Mouse (Mus musculus): Measurements from ENCODE around the gene Slc9a9.

The Slc9a9 gene

DNA sequence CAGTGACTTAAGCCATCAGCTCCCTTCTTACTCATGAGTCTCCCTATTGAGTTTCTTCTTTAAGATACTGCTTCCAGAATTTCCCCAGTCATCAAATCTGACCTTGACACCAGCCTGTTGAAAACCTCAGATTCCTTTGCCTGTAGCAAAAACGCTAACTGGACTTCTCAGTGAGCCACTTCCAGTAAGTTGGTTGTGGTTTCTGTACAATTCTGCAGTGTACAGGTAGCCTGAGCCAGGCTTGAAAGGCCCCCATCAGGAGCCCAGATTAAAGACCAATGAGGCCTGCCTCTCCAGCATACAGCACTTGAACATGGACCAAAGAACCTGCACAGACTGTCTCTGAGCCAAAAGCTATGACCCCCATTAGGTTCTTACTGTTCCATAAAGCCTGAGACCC is 498.1 kb downstream of the Slc9a9 start:
- no peak for DNase-seq

DNA sequence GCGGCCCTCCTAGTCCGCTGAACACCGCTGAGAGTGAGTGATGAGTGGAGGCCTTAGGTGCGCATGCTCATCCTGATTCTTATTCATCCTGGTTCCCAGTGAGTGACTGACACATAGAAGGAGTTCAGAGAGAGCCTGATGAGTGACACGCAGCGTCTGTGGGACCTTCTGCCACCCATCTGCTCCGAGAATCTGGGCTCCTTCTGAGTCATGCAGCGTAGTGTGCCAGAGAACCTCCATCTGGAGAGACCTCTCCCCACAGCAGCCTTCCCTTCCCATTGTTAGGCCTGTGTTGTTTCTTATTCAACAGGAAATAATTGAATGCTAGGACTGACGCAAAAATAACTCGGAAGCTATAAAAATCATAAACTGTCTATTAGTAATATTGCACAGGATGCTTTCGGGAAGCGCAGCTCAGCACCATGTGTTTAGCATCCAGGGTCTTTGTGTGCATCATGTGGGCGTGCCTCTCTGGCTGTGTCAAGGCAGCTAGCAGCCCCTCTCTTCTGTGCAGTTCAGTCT is 498.8 kb downstream of the Slc9a9 start:
- peak; percentile 43 for DNase-seq

DNA sequence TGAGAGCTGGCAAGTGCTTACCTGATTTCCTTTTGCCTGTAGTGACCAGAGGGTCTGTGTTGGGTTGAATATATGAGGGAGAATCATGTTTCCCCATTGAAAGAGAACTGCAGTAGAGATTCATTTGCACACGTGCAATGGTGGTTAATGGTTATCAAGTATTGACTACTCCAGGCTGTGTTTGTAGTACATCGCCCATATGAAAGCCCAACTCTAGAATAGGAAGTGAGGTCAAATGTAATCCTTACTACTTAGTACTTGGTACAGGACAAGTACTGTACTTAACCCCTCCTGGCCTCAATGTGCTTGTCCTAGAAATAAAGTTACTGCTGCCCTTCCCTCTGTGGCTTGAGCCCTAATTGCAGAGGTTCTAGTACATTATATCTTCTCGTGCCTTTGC is 508.5 kb downstream of the Slc9a9 start:
- DNase-seq, result no peak

- no peak for DNase-seq
These were observed 510.3 kb downstream of the Slc9a9 start for GRCm38 (mm10) chr9:95180005-95180404.

GRCm38 (mm10) chr9:95180569-95180968 is 510.9 kb downstream of the Slc9a9 start:
- DNase-seq, result no peak

GRCm38 (mm10) chr9:95181241-95182043 is 511.7 kb downstream of the Slc9a9 start:
- DNase-seq, result no peak

DNA sequence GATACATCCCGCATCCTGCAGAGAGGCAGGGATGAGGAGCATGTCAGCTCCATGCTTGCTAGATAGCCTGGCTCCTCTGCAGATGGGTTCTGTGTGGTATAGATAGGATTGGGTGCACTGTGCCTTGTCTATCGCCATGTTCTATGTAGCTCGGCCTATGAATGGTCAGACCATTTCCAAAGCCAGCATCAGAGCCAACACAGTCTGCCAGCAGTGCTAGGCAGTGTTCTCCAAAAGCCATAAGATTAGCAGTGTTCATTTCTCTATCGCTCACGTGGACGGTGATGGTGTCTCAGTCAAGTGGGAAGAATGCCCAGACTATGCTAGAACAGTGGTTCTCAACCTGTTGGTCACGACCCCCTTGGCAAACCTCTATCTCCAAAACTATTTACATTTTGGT is 512.6 kb downstream of the Slc9a9 start:
- DNase-seq, result no peak

- DNase-seq, result no peak
These were observed 514.7 kb downstream of the Slc9a9 start for GRCm38 (mm10) chr9:95184453-95184852.

- DNase-seq, result no peak
These were observed 516.1 kb downstream of the Slc9a9 start for GRCm38 (mm10) chr9:95185840-95186239.

- no peak for DNase-seq
These were observed 516.9 kb downstream of the Slc9a9 start for GRCm38 (mm10) chr9:95186386-95187289.

GRCm38 (mm10) chr9:95188362-95189217 is 518.9 kb downstream of the Slc9a9 start:
- DNase-seq, result no peak

DNA sequence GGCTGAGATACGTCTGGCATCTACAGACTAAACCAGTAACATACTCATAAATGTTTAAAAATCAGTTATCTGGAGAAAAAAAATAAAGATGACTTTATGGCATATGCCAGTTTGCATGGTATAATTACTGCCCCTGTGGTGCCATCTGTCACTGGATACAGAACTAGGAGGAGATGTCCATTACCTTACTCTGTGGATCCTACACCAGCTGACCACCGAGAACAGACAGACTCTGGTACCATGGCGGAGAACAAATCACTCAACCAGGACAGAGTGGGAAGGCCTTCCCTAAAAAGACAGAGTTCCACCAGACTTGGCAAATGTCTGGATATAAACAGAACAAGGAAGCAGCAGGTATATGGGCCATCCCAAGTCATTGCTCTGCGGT is 519.5 kb downstream of the Slc9a9 start:
- no peak for DNase-seq

DNA sequence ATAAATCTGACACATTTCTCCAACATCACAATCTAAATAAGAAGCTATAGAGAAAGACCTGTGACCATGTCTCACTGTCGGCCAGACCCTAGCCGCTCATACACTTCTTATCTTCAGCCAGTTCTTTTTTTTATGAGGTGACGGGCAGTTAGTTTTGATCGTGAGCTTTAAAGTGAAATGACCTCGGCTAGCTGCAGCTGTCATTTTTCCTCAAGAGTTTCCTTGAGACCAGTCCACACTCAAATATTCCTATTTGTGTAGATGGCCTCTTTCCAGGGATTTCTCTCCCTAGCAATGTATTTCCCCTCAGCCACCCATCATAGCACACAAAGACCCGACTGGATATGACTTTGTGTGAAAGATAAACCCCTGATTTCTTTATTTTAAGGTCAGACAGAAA is 521.7 kb downstream of the Slc9a9 start:
- no peak for DNase-seq

DNA sequence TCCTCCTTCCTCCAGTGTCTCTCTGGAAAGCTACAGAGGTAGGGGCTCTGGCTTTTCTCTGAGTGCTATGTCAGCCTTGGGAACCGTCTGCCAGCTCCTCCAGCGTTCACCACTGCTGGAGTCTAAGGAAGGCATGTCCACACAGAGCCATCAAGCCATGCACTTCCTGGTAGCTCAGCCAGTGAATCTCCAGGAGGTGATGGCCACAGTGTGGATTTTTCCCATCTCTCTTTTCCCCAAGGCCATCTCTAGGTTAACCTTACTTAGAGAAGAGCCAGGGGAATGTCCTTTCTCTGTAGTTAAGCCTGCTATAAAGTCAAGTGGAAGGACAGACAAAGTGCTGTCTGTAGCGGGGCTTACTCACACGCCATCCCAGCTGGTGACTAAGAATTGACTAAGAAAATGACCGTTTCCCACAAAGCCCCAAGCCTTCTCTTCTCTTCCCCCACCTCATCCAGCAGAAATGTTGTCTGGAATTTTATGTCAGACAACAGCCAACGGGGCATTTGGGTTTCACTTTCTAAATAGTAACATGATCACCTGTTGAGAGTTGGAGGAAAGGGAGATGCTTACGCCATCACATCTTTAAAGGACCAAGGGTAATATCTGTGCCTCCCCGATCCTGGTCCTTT is 523.3 kb downstream of the Slc9a9 start:
- no peak for DNase-seq

DNA sequence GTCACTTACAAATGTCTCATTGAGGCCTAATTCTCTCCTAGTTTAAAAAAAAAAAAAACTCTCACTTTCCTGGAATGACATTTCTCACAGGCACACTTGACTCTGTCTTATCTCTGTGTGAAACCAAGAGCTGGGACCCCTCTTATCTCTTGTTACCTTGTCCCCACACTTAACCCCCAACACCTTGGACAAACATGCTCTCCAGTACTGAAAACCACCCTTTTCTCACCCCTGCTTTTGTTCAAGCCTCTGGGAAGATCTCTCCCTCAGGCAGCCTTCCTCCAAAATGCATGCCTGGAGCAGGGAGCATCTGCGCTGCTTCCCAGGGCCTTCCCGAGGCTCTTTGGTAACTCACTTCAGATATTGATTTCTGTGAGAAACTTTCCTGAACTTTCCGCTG is 524.0 kb downstream of the Slc9a9 start:
- no peak for DNase-seq

DNA sequence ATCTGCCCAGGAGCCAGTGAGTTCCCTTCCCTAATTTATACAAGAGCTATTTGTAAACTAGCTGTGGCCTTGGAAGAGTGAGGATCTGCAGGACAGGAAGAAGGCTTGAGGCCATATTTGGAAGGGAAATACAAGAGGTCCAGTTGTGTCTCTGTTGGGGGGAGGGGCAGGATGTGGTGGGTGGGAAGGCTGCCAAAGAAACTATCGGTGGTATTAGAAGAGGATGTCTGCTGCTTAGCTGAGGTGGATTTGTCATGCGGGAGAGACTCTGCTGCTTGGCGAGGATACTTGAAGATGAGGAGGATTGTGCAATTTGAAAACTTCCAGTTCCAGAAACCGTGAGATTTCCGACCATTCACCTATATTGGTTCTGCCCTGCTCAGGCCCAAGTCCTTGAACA is 524.4 kb downstream of the Slc9a9 start:
- DNase-seq, result no peak

DNA sequence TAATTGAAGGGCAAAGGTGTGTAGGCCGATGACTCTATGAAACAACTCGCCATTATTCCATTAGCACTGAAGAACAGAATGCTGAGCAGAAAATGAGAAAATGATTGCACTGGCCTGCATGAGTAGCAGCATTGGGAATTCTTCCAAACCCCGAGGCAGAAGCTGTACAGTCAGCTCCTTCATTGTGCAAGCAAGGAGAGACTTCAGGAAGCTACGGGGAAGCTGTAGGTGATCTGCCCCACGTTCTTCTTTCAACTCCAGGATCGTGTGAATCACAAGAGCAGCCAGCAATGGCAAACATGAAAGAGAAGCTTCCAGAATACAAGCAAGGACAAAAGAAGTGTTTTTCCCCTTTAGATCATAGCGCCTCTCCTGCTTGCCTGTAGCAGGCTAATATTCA is 538.0 kb downstream of the Slc9a9 start:
- no peak for DNase-seq

- DNase-seq, result no peak
These were observed 539.0 kb downstream of the Slc9a9 start for GRCm38 (mm10) chr9:95208681-95209080.

- DNase-seq, result no peak
These were observed 550.3 kb downstream of the Slc9a9 start for GRCm38 (mm10) chr9:95220009-95220408.

- DNase-seq, result no peak
These were observed 551.6 kb downstream of the Slc9a9 start for GRCm38 (mm10) chr9:95221310-95221709.

GRCm38 (mm10) chr9:95226986-95227385 is 557.3 kb downstream of the Slc9a9 start:
- no peak for DNase-seq

DNA sequence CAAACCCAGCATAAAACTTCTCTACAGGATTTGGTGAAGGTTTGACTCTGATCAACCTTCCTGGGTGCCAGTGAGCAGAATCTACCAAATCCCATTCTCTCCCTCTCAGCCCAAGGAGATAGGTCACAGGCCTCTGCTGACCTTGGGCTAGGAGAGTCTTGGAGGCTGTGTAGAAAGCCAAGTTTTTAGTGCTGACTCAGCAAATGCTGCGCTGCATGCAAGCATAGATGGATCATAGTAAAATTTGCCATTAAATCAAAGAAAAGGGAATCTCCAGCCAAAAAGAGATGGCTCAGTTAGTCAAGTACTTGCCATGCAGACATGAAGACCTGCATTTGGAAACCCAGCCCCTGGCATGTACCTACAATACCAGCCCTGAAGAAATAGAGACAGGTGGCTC is 558.4 kb downstream of the Slc9a9 start:
- DNase-seq, result no peak

Measured in right cerebral cortex, postnatal 25 days (tissue).